Mouse (Mus musculus) cerebellum, adult 9-10 months (tissue): Measurements from ENCODE around the gene Tmem151a.
"Not testable (repeated sequence)": the region's sequence is repeated elsewhere in the genome, so short reads cannot be mapped to it uniquely, and the experiment has no call there.

ENCODE experiments used
- DNase-seq: peaks from one replicate; pipeline ENCODE4 v3.0.0; 2022

Tmem151a gene

GRCm38 (mm10) chr19:5094243-5094632, 8.9 kb upstream of the Tmem151a start:
- DNase-seq = peak; percentile 96

- peak; percentile 73 for DNase-seq
Observed at GRCm38 (mm10) chr19:5093481-5094242, 8.3 kb upstream of the Tmem151a start.

- no peak for DNase-seq
Observed at GRCm38 (mm10) chr19:5092083-5092482, 6.8 kb upstream of the Tmem151a start.

GRCm38 (mm10) chr19:5089324-5089723, 4.0 kb upstream of the Tmem151a start:
- DNase-seq = peak; percentile 65

GRCm38 (mm10) chr19:5087884-5088728, 2.8 kb upstream of the Tmem151a start, which contains the start of gene Yif1a:
Gene Yif1a (plus strand): TSS chr19:5088538.
- DNase-seq = peak; percentile 99

- DNase-seq = not testable (repeated sequence)
Observed at GRCm38 (mm10) chr19:5086533-5086932, 1.2 kb upstream of the Tmem151a start.

GRCm38 (mm10) chr19:5084834-5085144, 542 bp downstream of the Tmem151a start:
- DNase-seq = no peak

- peak; percentile 73 for DNase-seq
Observed at GRCm38 (mm10) chr19:5083961-5084833, 1.1 kb downstream of the Tmem151a start.

GRCm38 (mm10) chr19:5082596-5082995, 2.7 kb downstream of the Tmem151a start:
- peak; percentile 65 for DNase-seq

- no peak for DNase-seq
Observed at GRCm38 (mm10) chr19:5082005-5082404, 3.3 kb downstream of the Tmem151a start.

GRCm38 (mm10) chr19:5079279-5079678, 6.1 kb downstream of the Tmem151a start:
- no peak for DNase-seq

GRCm38 (mm10) chr19:5073518-5073917, 11.8 kb downstream of the Tmem151a start:
- no peak for DNase-seq

- peak; percentile 64 for DNase-seq
Observed at GRCm38 (mm10) chr19:5073028-5073427, 12.3 kb downstream of the Tmem151a start.

GRCm38 (mm10) chr19:5072389-5073019, 12.8 kb downstream of the Tmem151a start:
- peak; percentile 41 for DNase-seq

- peak; percentile 65 for DNase-seq
Observed at GRCm38 (mm10) chr19:5071545-5072369, 13.6 kb downstream of the Tmem151a start.

- no peak for DNase-seq
Observed at GRCm38 (mm10) chr19:5071077-5071476, 14.3 kb downstream of the Tmem151a start.

GRCm38 (mm10) chr19:5069978-5070377, 15.4 kb downstream of the Tmem151a start:
- DNase-seq = no peak

GRCm38 (mm10) chr19:5069486-5069885, 15.8 kb downstream of the Tmem151a start:
- DNase-seq = no peak

GRCm38 (mm10) chr19:5068570-5069234, 16.6 kb downstream of the Tmem151a start:
- DNase-seq = peak; percentile 45

- no peak for DNase-seq
Observed at GRCm38 (mm10) chr19:5067867-5068569, 17.3 kb downstream of the Tmem151a start, which contains the start of gene Cd248. Gene Cd248 (plus strand): TSS chr19:5068078.
